Mouse (Mus musculus) spleen, adult 2 months (tissue): ENCODE measurements around the gene Pdzd9. TPM values are rescaled to one million over a fixed set of nuclear protein-coding genes. Genes with fewer than 3 reads are reported as not detected.
"Not testable (repeated sequence)": the region's sequence is repeated elsewhere in the genome, so short reads cannot be mapped to it uniquely, and the experiment has no call there.

Experiments used
- DNase-seq, 2 experiments: peaks; one replicate each; pipeline versions ENCODE4 v3.0.0 to v3.0.0-alpha.2; 2012 to 2021; ENCODE audit warnings: low spot score in 2 of 2, low read depth in 1 of 2
- H3K27ac ChIP-seq: fragments of 200-500 bp; 2 replicates; pipeline ENCODE4 v1.5.1; 2012; ENCODE audit warnings: low read length, inconsistent platforms; ENCODE audit not compliant: insufficient read depth
- H3K27me3 ChIP-seq: fragments of 200-500 bp; 2 replicates; pipeline ENCODE4 v1.6.1; 2012; ENCODE audit warnings: mild to moderate bottlenecking, moderate library complexity, low read length, inconsistent platforms; ENCODE audit not compliant: control insufficient read depth, insufficient read depth
- H3K36me3 ChIP-seq: fragments of 200-500 bp; 2 replicates; pipeline ENCODE4 v1.6.1; 2012; ENCODE audit warnings: mild to moderate bottlenecking, low read length, inconsistent platforms; ENCODE audit not compliant: control insufficient read depth, insufficient read depth
- H3K4me1 ChIP-seq: fragments of 200-500 bp; 2 replicates; pipeline ENCODE4 v1.6.1; 2011; ENCODE audit warnings: inconsistent platforms; ENCODE audit not compliant: control insufficient read depth, insufficient read depth, insufficient read length
- H3K4me3 ChIP-seq: fragments of 200-500 bp; 2 replicates; pipeline ENCODE4 v1.5.1; 2011; ENCODE audit warnings: mild to moderate bottlenecking, inconsistent platforms; ENCODE audit not compliant: insufficient read depth, insufficient read length; ENCODE audit errors: extremely low read depth
- CTCF ChIP-seq: fragments of 200-500 bp; IDR thresholded peaks from 2 replicates; pipeline ENCODE4 v1.5.1; 2011; ENCODE audit warnings: mild to moderate bottlenecking, inconsistent platforms; ENCODE audit not compliant: insufficient read depth, insufficient read length, insufficient replicate concordance; ENCODE audit errors: extremely low read depth
- POLR2A ChIP-seq: fragments of 200-500 bp; IDR thresholded peaks from 2 replicates; pipeline ENCODE4 v1.6.1; 2011; ENCODE audit warnings: low read depth, low read length, inconsistent platforms
- WGBS: fragments of 180-500 bp; shearing (Covaris S2); methylation state at CpG from one replicate; pipeline ENCODE4 v1.1.7; 2018; 5-methylcytosine and 5-hydroxymethylcytosine counted together
- polyA plus RNA-seq: library from polyadenylated mRNA; depleted of rRNA; stranded (reverse); fragments of >200 nt; gene quantifications from 2 replicates; pipeline ENCODE4 v1.2.3, GENCODE M21; 2012; rRNA removed

The Pdzd9 gene
- polyA plus RNA-seq, result not detected in 2 replicates

DNA sequence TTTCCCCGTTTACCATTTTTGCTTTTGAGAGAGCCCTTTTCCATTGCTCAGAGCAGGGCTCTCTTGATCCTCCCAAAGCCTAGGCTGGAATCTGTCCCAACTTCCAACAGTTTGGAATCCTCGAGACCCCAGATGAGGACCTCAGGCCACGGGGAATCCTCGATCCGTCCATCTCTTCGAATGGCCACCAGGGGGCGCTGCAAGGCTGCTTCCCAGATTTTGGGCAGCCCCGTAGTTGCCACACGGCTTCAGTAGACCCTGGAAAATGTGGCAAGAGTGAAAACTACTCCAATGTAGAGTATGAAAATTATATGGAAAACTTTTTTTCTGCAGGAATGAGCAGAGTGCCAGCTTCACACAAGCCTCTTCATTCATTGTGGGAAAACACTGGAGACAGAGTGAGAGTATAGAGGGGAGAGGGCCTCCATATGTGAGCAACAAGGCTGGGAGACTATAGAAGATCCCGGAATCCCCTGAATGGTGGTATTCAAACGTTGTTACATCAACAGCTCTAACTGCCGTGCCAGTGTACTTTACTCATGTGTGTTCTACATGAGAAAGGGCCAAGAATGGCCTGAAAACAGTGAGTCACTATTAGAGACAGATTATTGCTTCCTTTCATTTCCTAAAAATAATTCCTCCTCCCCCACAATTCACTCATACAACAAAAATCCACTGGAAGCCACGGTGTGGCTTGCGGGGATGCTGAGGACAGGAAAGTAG lies at the start of gene Pdzd9:
TSS of gene Pdzd9 (minus strand) at position 191 of the 723 bp plus-strand sequence.
- Histone ChIP-seq H3K36me3 (no peaks in the 10 kb centered on the region), H3K4me3 (no peak within 1 kb of the TSS), H3K4me1 (no peaks in the 10 kb centered on the region), H3K27me3 (no peaks in the 10 kb centered on the region), H3K27ac (no peak within 1 kb of the TSS)
- DNase-seq, result peak; percentile 14 to 60
- 20% methylated on average over 14 of the region's 14 CpGs for WGBS
- TF ChIP-seq POLR2A (no peak), CTCF (peak; percentile 86; the same call in 1 of the 2 replicates)

DNA sequence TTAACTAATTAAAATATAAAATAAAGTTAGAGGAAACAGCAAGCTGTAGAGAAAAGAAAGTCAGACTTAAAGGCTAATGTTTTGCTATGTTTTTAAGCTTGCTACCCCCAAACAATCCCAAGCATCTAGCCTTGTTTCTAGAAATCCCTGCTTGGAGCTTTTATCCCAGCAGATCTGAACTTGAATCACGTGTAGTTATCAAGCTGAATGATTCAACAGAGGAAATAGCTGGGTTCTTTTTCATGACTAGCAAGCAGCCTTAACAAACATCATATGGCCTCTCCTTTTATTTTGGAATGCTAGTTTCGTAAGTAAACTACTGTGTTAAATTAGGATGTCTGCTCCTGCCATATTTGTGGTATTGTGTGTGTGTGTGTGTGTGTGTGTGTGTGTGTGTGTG lies 47.1 kb upstream of the Pdzd9 start:
- TF ChIP-seq CTCF (no peak), POLR2A (no peak)
- DNase-seq, result no peak
- no peaks in the 10 kb centered on the region for H3K36me3 ChIP-seq
- H3K4me3 ChIP-seq, result no peak overlapping the region
- no peaks in the 10 kb centered on the region for H3K4me1 ChIP-seq
- no peak overlapping the region for H3K27ac ChIP-seq
- H3K27me3 ChIP-seq, result no peaks in the 10 kb centered on the region
- 82% methylated on average over 2 of the region's 2 CpGs for WGBS

- not testable (repeated sequence) for H3K27ac ChIP-seq, H3K4me3 ChIP-seq, DNase-seq, H3K4me1 ChIP-seq, H3K36me3 ChIP-seq, H3K27me3 ChIP-seq
- 96% methylated on average over 11 of the region's 11 CpGs for WGBS
These were observed 43.8 kb upstream of the Pdzd9 start for GRCm38 (mm10) chr7:120713951-120714350.

GRCm38 (mm10) chr7:120713225-120713624 lies 43.1 kb upstream of the Pdzd9 start:
- H3K27me3 ChIP-seq, result no peaks in the 10 kb centered on the region
- no peak overlapping the region for H3K4me3 ChIP-seq
- H3K4me1 ChIP-seq, result no peaks in the 10 kb centered on the region
- TF ChIP-seq CTCF (no peak), POLR2A (no peak)
- H3K27ac ChIP-seq, result no peak overlapping the region
- WGBS, result 81% methylated on average over 2 of the region's 2 CpGs
- H3K36me3 ChIP-seq, result no peaks in the 10 kb centered on the region
- DNase-seq, result no peak

DNA sequence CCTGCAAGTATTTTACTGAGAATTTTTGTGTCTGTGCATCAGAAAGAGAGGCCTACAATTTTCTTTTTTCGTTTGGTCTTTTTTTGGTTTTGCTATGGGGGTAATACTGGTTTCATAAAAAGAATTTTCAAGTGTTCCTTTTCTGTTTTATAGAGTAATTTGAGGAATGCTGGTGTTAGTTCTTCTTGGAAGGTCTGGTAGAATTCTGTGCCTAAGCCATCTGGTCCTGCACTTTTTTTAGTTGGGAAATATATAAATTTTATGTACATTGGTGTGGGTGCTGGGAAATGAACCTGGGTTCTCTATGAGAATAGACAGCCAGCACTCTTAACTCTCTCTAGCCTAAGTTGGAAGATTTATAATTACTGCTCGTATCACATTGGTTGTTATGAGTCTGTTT lies 41.9 kb upstream of the Pdzd9 start:
- 93% methylated on average over 2 of the region's 2 CpGs for WGBS
- H3K27me3 ChIP-seq, result no peaks in the 10 kb centered on the region
- no peaks in the 10 kb centered on the region for H3K36me3 ChIP-seq
- TF ChIP-seq POLR2A, result no peak
- no peak for TF ChIP-seq CTCF
- DNase-seq, result no peak
- no peak overlapping the region for H3K27ac ChIP-seq
- no peaks in the 10 kb centered on the region for H3K4me1 ChIP-seq
- no peak overlapping the region for H3K4me3 ChIP-seq

GRCm38 (mm10) chr7:120703888-120704287 lies 33.7 kb upstream of the Pdzd9 start:
- DNase-seq, result no peak
- no peaks in the 10 kb centered on the region for H3K27me3 ChIP-seq
- 47% methylated on average over 3 of the region's 3 CpGs for WGBS
- H3K4me1 ChIP-seq, result no peaks in the 10 kb centered on the region
- H3K27ac ChIP-seq, result peak overlapping the region; percentile 12; the same call in 1 of the 2 replicates
- H3K4me3 ChIP-seq, result no peak overlapping the region
- H3K36me3 ChIP-seq, result no peaks in the 10 kb centered on the region
- TF ChIP-seq CTCF, result no peak
- no peak for TF ChIP-seq POLR2A

DNA sequence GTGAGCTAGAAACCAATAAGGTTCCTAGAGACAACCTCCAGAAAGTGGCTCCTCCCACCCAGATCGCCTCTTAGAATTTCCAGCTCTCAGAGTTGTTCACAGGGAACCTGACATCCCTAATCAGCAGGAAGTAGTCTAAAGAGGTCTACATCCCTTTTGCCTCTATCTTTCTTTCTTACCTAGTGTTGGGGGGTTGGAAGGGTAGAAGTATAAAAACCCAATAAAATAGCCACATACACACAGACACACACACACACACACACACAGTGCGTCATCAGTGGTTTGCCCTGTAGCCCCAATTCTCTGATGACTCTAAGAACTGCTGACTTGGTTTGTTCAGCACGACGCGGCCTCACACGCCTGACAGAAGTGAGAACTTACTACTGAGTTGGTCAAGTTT lies 29.4 kb upstream of the Pdzd9 start:
- 72% methylated on average over 6 of the region's 6 CpGs for WGBS

More for the DNA sequence above, 29.4 kb upstream of the Pdzd9 start:
- H3K4me1 ChIP-seq, result no peaks in the 10 kb centered on the region
- H3K4me3 ChIP-seq, result no peak overlapping the region
- no peak for TF ChIP-seq POLR2A
- TF ChIP-seq CTCF, result no peak
- no peak overlapping the region for H3K27ac ChIP-seq
- H3K36me3 ChIP-seq, result no peaks in the 10 kb centered on the region
- no peaks in the 10 kb centered on the region for H3K27me3 ChIP-seq
- peak in 1 of 2 experiments; percentile 21 for DNase-seq
